Mouse (Mus musculus) adrenal gland, adult 10 weeks (tissue): ENCODE measurements around the gene 4933427D14Rik. TPM values are rescaled to one million over a fixed set of nuclear protein-coding genes. Genes with fewer than 3 reads are reported as not detected.

Experiments
- polyA plus RNA-seq: library from polyadenylated mRNA; stranded (reverse); fragments of 350-450 nt; fragmentation: Illumina TruSeq; extraction: RNeasy Lipid Tissue Mini Kit (QIAGEN cat#74804); gene quantifications from one replicate; pipeline ENCODE4 v1.2.3, GENCODE M21; 2014; ENCODE audit warnings: low read depth, low replicate concordance

The 4933427D14Rik gene
- polyA plus RNA-seq, result 6.8 TPM

DNA sequence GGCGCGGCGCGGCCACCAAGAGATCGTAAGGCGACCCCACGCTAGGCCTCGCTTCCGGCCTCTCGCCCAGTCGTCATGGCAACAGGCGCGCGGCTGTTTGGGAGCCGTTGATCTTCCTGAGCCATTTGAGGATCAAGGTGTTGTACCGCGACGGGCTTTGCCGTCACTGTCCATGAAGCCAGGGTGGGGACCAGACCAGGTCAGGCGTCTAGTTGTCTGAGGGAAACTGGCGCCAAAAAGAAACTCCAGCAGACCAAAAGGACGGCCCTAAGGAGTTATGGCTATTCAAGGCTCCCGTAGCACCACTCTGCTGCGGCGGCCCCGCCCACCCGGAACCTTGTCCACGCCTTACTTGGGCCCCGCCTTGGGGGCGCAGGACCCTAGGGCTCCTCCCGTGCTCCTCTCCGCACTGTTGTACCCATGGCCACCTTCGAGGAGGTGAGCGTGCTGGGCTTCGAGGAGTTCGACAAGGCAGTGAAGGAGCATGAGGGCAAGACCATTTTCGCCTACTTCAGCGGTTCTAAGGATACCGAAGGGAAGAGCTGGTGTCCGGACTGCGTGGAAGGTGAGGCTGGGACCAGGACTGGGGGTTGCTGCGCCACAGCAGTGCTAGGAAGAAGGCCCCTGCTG lies at the start of gene 4933427D14Rik, which contains the start of gene Txndc17:
4933427D14Rik (minus strand) TSS at position 256 of the 630 bp plus-strand sequence.
Txndc17 (plus strand) TSS at position 344 of the 630 bp plus-strand sequence.

DNA sequence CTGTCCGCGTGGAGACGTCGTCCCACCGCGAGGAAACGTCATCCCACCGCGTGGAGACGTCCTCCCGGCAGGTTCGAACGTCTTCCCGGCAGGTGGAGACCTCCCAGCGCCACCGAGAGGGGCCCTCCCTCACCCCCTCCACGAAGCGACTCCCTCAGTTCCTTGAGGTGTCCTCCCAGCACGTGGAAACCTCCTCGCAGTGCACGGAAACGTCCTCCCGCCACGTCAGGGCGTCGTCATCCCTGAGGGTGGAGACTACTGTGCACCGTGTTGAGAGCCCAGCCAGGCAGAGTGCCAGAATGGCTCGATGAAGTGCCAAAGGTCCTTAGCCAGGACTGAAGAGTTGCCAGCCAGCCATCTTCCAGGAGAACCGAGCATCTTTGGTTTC lies 8.1 kb upstream of the 4933427D14Rik start, which contains the start of gene Med31:
Med31 (minus strand) TSS at position 183 of the 388 bp plus-strand sequence.

DNA sequence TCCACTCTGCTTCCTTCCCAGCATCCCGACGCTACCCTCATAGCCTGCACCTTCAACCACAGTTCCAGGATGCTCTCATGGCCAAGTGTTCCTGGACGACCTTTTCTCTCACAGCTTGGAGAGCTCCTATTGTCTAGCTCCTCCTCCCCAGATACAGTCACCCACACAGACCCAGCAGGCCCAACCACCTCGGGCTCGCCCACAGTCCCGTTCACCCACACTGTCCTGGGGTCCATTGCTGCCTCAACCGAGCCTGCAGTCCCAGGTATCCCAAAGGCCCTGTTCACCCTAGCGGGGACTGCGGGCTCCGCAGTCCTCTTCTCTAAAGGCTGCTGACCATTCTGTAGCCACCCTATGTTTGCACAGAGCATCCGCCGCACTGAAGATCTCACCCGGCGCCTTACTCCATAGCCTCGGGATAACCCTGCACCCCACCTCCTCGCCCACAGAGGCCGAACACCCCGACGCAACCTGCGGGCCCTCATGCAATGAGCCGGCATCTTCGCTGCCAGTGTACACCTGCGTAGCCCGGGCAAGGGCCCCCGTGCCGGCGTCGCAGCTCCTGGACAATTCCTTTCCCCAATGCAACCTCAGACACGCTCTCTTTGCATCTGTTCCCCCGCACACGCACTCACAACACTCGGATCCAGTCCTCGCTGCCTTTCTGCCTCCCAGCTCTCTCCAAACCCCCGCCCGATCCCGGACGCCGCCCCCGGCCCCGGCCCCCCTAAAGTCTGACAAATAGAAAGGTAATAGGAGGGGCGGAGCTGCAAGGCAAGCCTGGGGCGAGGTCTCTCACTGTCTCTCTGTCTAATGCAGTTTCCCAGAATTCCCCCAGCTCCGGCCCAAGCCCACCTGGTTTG lies 687 bp downstream of the 4933427D14Rik start, which contains the start of gene Gm43951:
Gm43951 (minus strand) TSS at position 500 of the 863 bp plus-strand sequence.

DNA sequence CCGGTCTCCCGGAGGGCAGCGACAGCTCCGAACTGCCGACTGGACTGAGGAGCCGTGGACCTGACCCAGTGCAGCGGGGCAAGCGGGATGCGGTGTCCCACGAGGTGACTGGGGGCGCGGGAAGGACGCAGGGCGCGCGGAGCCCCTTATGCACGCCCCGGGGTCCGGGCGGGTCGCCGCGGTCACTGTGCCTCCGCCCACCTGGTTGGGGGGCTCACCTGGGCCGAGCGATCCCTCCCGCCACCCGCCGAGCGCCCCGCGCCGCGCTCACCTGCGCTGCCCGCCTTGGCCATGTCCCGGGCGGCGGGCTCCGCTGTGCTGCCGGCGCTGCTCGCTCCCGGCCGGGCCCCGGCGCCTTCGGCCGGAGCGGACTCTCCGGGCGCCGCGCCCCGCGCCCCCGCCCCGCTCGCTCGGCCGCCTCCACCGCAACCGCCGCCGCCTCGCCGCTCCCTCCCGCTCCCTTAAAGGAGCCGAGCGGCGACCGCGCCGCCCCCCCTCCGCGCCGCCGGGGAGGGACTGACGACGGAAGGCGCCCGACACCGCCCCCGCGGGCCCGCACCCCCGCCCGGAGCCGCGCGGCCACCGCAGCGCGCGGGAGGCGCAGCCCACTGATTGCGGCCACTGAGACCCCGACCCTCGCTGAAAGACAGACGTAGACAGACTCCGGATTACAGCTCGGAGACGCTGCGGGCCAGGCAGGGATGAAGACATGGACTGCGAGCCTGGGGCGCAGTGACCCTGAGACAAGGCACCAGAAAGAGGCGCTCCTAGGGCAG lies 71.7 kb downstream of the 4933427D14Rik start, which contains the start of gene Pitpnm3:
Pitpnm3 (minus strand) TSS at position 396 of the 776 bp plus-strand sequence.

Other genes starting within 250 kb of the 4933427D14Rik start
- not detected for gene Aipl1, start 169.9 kb downstream of the 4933427D14Rik start, polyA plus RNA-seq
- gene Pimreg, start 165.4 kb downstream of the 4933427D14Rik start, polyA plus RNA-seq, result 0.41 TPM
- gene Pitpnm3, start 71.7 kb downstream of the 4933427D14Rik start, polyA plus RNA-seq, result 0.35 TPM
- not detected for gene Gm43951, start 619 bp downstream of the 4933427D14Rik start, polyA plus RNA-seq
- gene Txndc17, start 88 bp upstream of the 4933427D14Rik start, polyA plus RNA-seq, result 150 TPM
- 8.9 TPM for gene Med31, start 8.1 kb upstream of the 4933427D14Rik start, polyA plus RNA-seq
- not detected for gene Slc13a5, start 59.8 kb upstream of the 4933427D14Rik start, polyA plus RNA-seq
- 72.4 TPM for gene Xaf1, start 94.2 kb upstream of the 4933427D14Rik start, polyA plus RNA-seq
- not detected for gene Fbxo39, start 107.0 kb upstream of the 4933427D14Rik start, polyA plus RNA-seq
- not detected for gene Tekt1, start 155.0 kb upstream of the 4933427D14Rik start, polyA plus RNA-seq
- 1.4 TPM for gene Smtnl2, start 204.3 kb upstream of the 4933427D14Rik start, polyA plus RNA-seq
- gene Ggt6, start 228.1 kb upstream of the 4933427D14Rik start, polyA plus RNA-seq, result not detected
- 34.3 TPM for gene Mybbp1a, start 233.9 kb upstream of the 4933427D14Rik start, polyA plus RNA-seq